Mouse (Mus musculus): ENCODE results near the gene Bik.

Bik gene

GRCm38 (mm10) chr15:83592260-83593188 is 65.9 kb downstream of the Bik start:
- DNase-seq = no peak

GRCm38 (mm10) chr15:83593189-83593585 is 66.5 kb downstream of the Bik start:
- DNase-seq = no peak

- DNase-seq = peak; percentile 36
These were observed 67.2 kb downstream of the Bik start for GRCm38 (mm10) chr15:83593702-83594512.

All from thymus, postnatal 25 days (tissue).